In the genomic region with DNA sequence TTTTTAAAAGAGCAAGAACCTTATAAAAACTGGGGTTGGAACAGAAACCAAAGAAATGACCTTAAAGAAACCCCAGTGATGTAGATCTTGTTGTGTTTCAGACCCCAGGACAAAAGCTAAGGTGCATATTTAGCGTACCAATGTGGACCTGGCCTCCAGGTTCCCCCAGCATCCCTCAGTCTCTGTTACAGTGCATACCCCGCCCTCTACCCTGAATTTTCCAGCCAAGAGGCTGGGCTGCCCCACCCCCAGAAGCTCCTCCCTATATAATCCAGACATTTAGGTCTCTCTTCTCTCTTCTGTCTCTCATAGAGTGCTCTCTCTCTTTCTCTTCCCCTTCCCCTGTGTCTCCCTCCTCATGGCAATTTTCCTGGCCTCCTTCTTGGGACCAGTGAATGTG, we compare ENCODE assay signal across 11 mouse cellular contexts. TPM values are rescaled to one million over a fixed set of nuclear protein-coding genes. Genes with fewer than 3 reads are reported as not detected.
"Had no signal": no experiment of that assay in that cellular context is flagged by ENCODE, and none has a peak within 500 bp of the region (broad histone marks: within the 10 kb centered on the region; RNA-seq: fewer than 3 reads in every experiment).

No protein-coding gene starts in this region.

- DNase-seq: kidney, postnatal 25 days; lung, adult 18-20 months; right cerebral cortex, adult 18-20 months; right cerebral cortex, postnatal 25 days; thymus, postnatal 36 days had no signal

- H3K9ac ChIP-seq: limb, embryonic 13.5 days; liver, embryonic 14.5 days; midbrain, embryonic 12.5 days had no signal

- H3K27ac ChIP-seq: limb, embryonic 13.5 days; liver, embryonic 14.5 days had no signal

- H3K4me1 ChIP-seq: limb, embryonic 13.5 days had no signal

- H3K9me3 ChIP-seq: midbrain, embryonic 12.5 days had no signal

- H3K4me2 ChIP-seq: limb, embryonic 13.5 days; midbrain, embryonic 12.5 days had no signal

- H3K36me3 ChIP-seq: limb, embryonic 13.5 days had no signal

- H3K27me3 ChIP-seq: limb, embryonic 13.5 days; midbrain, embryonic 12.5 days had no signal

- H3K4me3 ChIP-seq: limb, embryonic 13.5 days; midbrain, embryonic 12.5 days had no signal

RNA-seq across cellular contexts. Expression of gene Gm6525, which starts 6.4 kb away (rescaled TPM):
- polyA plus RNA-seq: liver, adult 2 months; small intestine, adult 2 months; thymus, postnatal 0 days had no signal

RNA-seq across cellular contexts. Expression of gene Mnd1, which starts 24.7 kb away (rescaled TPM):
- polyA plus RNA-seq: small intestine, adult 2 months had no signal
